ENCODE assay signal across 13 mouse cellular contexts in the genomic region with DNA sequence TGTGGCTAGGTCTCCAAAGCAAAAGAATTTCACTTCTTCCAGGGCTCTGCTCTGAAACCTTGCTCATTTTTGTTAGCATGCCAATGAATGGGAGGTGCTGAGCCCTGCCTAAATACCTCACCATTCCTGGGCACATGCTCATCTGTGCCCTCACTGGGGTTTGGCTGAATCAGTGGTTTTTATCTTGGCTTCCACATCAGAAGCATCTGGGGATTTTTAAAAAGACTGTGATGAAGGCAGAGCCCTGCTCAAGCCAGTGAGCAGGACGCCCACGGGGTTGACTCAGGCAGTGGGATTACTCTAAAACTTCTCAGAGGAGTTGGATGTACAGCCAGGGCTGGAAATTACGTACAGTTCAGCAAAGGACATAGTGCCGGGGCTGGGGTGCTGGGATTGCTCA. TPM values are rescaled to one million over a fixed set of nuclear protein-coding genes. Genes with fewer than 3 reads are reported as not detected.
DNase-seq lines count a peak whose midpoint lies in the region; ATAC-seq lines count a peak whose summit lies in the region.
"Had no signal": no experiment of that assay in that cellular context is flagged by ENCODE, and none has a peak within 500 bp of the region (broad histone marks: within the 10 kb centered on the region; RNA-seq: fewer than 3 reads in every experiment).

No protein-coding gene starts in this region.

- WGBS in heart, embryonic 13.5 days: 71% methylated on average over 4 of the region's 4 CpGs
- 48% methylated on average over 4 of the region's 4 CpGs for WGBS in embryonic facial prominence, embryonic 15.5 days
- 64% methylated on average over 4 of the region's 4 CpGs for WGBS in stomach, embryonic 16.5 days
- WGBS in midbrain, embryonic 16.5 days: 73% methylated on average over 4 of the region's 4 CpGs

- no peaks in the 10 kb centered on the region for H3K27me3 ChIP-seq in heart, embryonic 13.5 days (replicated peaks)
- no peaks in the 10 kb centered on the region for H3K27me3 ChIP-seq in embryonic facial prominence, embryonic 15.5 days
- H3K27me3 ChIP-seq in stomach, embryonic 16.5 days (ENCODE audit: control insufficient read depth, insufficient read depth, low read length): no peaks in the 10 kb centered on the region
- no peaks in the 10 kb centered on the region for H3K27me3 ChIP-seq in midbrain, embryonic 16.5 days (ENCODE audit: control insufficient read depth, insufficient read depth, low read depth, low read length)
- H3K27me3 ChIP-seq: hindbrain, embryonic 13.5 days had no signal

- H3K4me2 ChIP-seq in heart, embryonic 13.5 days: no peak overlapping the region
- H3K4me2 ChIP-seq in embryonic facial prominence, embryonic 15.5 days (replicated peaks): no peak overlapping the region
- H3K4me2 ChIP-seq in stomach, embryonic 16.5 days (ENCODE audit: low read depth, low read length): no peak overlapping the region
- no peak overlapping the region for H3K4me2 ChIP-seq in midbrain, embryonic 16.5 days (ENCODE audit: low read length)
- H3K4me2 ChIP-seq: hindbrain, embryonic 13.5 days had no signal

- no peak for ATAC-seq in heart, embryonic 13.5 days (ENCODE audit: extremely low read depth, insufficient number of reproducible peaks, low FRiP score, low TSS enrichment)
- ATAC-seq in embryonic facial prominence, embryonic 15.5 days (ENCODE audit: insufficient number of reproducible peaks, low FRiP score, low TSS enrichment, low read depth): peak; percentile 77; the same call in 1 of the 2 replicates
- peak; percentile 4; the same call in 1 of the 2 replicates for ATAC-seq in stomach, embryonic 16.5 days (ENCODE audit: insufficient read depth, low FRiP score)
- no peak for ATAC-seq in midbrain, embryonic 16.5 days

- H3K4me3 ChIP-seq in heart, embryonic 13.5 days: no peak overlapping the region
- H3K4me3 ChIP-seq in embryonic facial prominence, embryonic 15.5 days (replicated peaks): no peak overlapping the region
- H3K4me3 ChIP-seq in stomach, embryonic 16.5 days (replicated peaks; ENCODE audit: low read length): no peak overlapping the region
- H3K4me3 ChIP-seq in midbrain, embryonic 16.5 days (ENCODE audit: low read depth, low read length): no peak overlapping the region
- H3K4me3 ChIP-seq: hindbrain, embryonic 13.5 days had no signal

- peak overlapping the region; percentile 17; the same call in 1 of the 2 replicates for H3K27ac ChIP-seq in heart, embryonic 13.5 days (replicated peaks)
- peak overlapping the region; percentile 74 for H3K27ac ChIP-seq in embryonic facial prominence, embryonic 15.5 days (replicated peaks)
- peak overlapping the region; percentile 5; the same call in 1 of the 2 replicates for H3K27ac ChIP-seq in stomach, embryonic 16.5 days (ENCODE audit: low read length)
- no peak overlapping the region for H3K27ac ChIP-seq in midbrain, embryonic 16.5 days (ENCODE audit: low read length)
- H3K27ac ChIP-seq: hindbrain, embryonic 13.5 days had no signal

- H3K4me1 ChIP-seq in heart, embryonic 13.5 days: peaks cover 44% of the 10 kb centered on the region
- H3K4me1 ChIP-seq in embryonic facial prominence, embryonic 15.5 days: peaks cover 56% of the 10 kb centered on the region
- H3K4me1 ChIP-seq in stomach, embryonic 16.5 days (ENCODE audit: control insufficient read depth, insufficient read depth, low read length): peaks cover 24% of the 10 kb centered on the region
- H3K4me1 ChIP-seq in midbrain, embryonic 16.5 days (ENCODE audit: control insufficient read depth, insufficient read depth, low read length): peaks cover 6% of the 10 kb centered on the region

- H3K9me3 ChIP-seq in heart, embryonic 13.5 days: 0 out of 2 replicates have a peak, but pooled peaks cover 7% of the 10 kb centered on the region
- H3K9me3 ChIP-seq in embryonic facial prominence, embryonic 15.5 days (replicated peaks): no peaks in the 10 kb centered on the region
- H3K9me3 ChIP-seq in stomach, embryonic 16.5 days (replicated peaks; ENCODE audit: control insufficient read depth, low read length): no peaks in the 10 kb centered on the region
- H3K9me3 ChIP-seq in midbrain, embryonic 16.5 days (replicated peaks; ENCODE audit: control insufficient read depth, low read length, poor library complexity, severe bottlenecking): no peaks in the 10 kb centered on the region
- H3K9me3 ChIP-seq: hindbrain, embryonic 13.5 days had no signal

- H3K9ac ChIP-seq in heart, embryonic 13.5 days: no peak overlapping the region
- no peak overlapping the region for H3K9ac ChIP-seq in embryonic facial prominence, embryonic 15.5 days
- no peak overlapping the region for H3K9ac ChIP-seq in stomach, embryonic 16.5 days (ENCODE audit: low read length)
- no peak overlapping the region for H3K9ac ChIP-seq in midbrain, embryonic 16.5 days (ENCODE audit: low read depth, low read length)
- H3K9ac ChIP-seq: hindbrain, embryonic 13.5 days had no signal

- H3K36me3 ChIP-seq in heart, embryonic 13.5 days: peaks cover 39% of the 10 kb centered on the region
- H3K36me3 ChIP-seq in embryonic facial prominence, embryonic 15.5 days: peaks cover 18% of the 10 kb centered on the region
- peaks cover 8% of the 10 kb centered on the region; the same call in 1 of the 2 replicates for H3K36me3 ChIP-seq in stomach, embryonic 16.5 days (ENCODE audit: control insufficient read depth, insufficient read depth, low read length)
- no peaks in the 10 kb centered on the region for H3K36me3 ChIP-seq in midbrain, embryonic 16.5 days (ENCODE audit: control insufficient read depth, insufficient read depth, low read length)
- H3K36me3 ChIP-seq: hindbrain, embryonic 13.5 days had no signal

- DNase-seq in heart, adult 9 months (ENCODE audit: low spot score in 2 of 2): no peak
- peak; percentile 36 to 44 for DNase-seq in right cerebral cortex, adult 2 months (ENCODE audit: low spot score in 2 of 2)
- no peak for DNase-seq in right cerebral cortex, postnatal 14 days
- no peak for DNase-seq in retina, postnatal 1 day
- DNase-seq: adrenal gland, adult 2 months; embryo, embryonic 11 days; kidney, postnatal 25 days; lung, postnatal 10 days had no signal

RNA-seq across cellular contexts. Expression of a gene that starts 22.3 kb away (rescaled TPM):
- 17.2 and 19.0 TPM in 2 replicates for polyA plus RNA-seq in heart, embryonic 13.5 days (2015; fragmentation: Nextera tagmentation; extraction: Ambion mirVana)
- polyA plus RNA-seq in embryonic facial prominence, embryonic 15.5 days (2015; fragmentation: Nextera tagmentation; extraction: Ambion mirVana): 48.8 and 49.6 TPM in 2 replicates
- polyA plus RNA-seq in stomach, embryonic 16.5 days (2015; fragmentation: Nextera tagmentation; extraction: Ambion mirVana): 33.8 and 35.1 TPM in 2 replicates
- polyA plus RNA-seq in midbrain, embryonic 16.5 days (2015; fragmentation: Nextera tagmentation; extraction: Ambion mirVana): 7.1 and 7.7 TPM in 2 replicates

Comparison
In these comparisons a context has a peak if more than half of its experiments do, and no peak if none do; other contexts are left out.
1. DNase-seq: peak in right cerebral cortex, adult 2 months (2 of 2); none in heart, adult 9 months (0 of 2), right cerebral cortex, postnatal 14 days (single experiment) and retina, postnatal 1 day (single experiment).
2. ATAC-seq: peak in embryonic facial prominence, embryonic 15.5 days (single experiment) and stomach, embryonic 16.5 days (single experiment); none in heart, embryonic 13.5 days (single experiment) and midbrain, embryonic 16.5 days (single experiment).